Mouse (Mus musculus) C2C12 (cell line): ENCODE measurements around the gene Tvp23b.

Source experiments
- CEBPB ChIP-seq: IDR thresholded peaks from one replicate; pipeline ENCODE4 v1.6.1; 2011; ENCODE audit warnings: low read depth, mild to moderate bottlenecking, control low read depth, moderate library complexity
- CTCF ChIP-seq: IDR thresholded peaks from one replicate; pipeline ENCODE4 v1.5.1; 2011; ENCODE audit not compliant: control insufficient read depth, insufficient read depth, insufficient read length
- MAX ChIP-seq: IDR thresholded peaks from one replicate; pipeline ENCODE4 v1.6.1; 2011; ENCODE audit warnings: mild to moderate bottlenecking, control low read depth
- MYOD1 ChIP-seq: IDR thresholded peaks from one replicate; pipeline ENCODE4 v1.6.1; 2011; ENCODE audit warnings: low read depth; ENCODE audit not compliant: control insufficient read depth, insufficient read length
- MYOG ChIP-seq: IDR thresholded peaks from one replicate; pipeline ENCODE4 v1.6.1; 2011; ENCODE audit not compliant: control insufficient read depth, insufficient read length; ENCODE audit errors: extremely low read depth
- USF1 ChIP-seq: IDR thresholded peaks from one replicate; pipeline ENCODE4 v1.6.1; 2011; ENCODE audit warnings: low read depth, mild to moderate bottlenecking, control low read depth, moderate library complexity

GRCm38 (mm10) chr11:62954766-62955165 lies 75.5 kb downstream of the Tvp23b start:
- TF ChIP-seq CTCF (no peak), USF1 (no peak), MYOG (no peak), MAX (no peak), MYOD1 (no peak), CEBPB (no peak)
